Mouse (Mus musculus) limb, embryonic 10.5 days (tissue): Measurements from ENCODE around the gene Plin3. TPM values are rescaled to one million over a fixed set of nuclear protein-coding genes. Genes with fewer than 3 reads are reported as not detected.
"Not testable (repeated sequence)": the region's sequence is repeated elsewhere in the genome, so short reads cannot be mapped to it uniquely, and the experiment has no call there.

Experiments
- DNase-seq: peaks from one replicate; pipeline ENCODE4 v3.0.0-alpha.2; 2017; ENCODE audit warnings: low spot score
- H3K27ac ChIP-seq: fragments of 300-500 bp; sonication (generic); 2 replicates; pipeline ENCODE4 v1.5.1; 2016; ENCODE audit warnings: mild to moderate bottlenecking
- H3K27me3 ChIP-seq: fragments of 300-500 bp; sonication (generic); 2 replicates; pipeline ENCODE4 v1.6.1; 2016; ENCODE audit warnings: low read depth, mild to moderate bottlenecking; ENCODE audit not compliant: poor library complexity, severe bottlenecking
- H3K36me3 ChIP-seq: fragments of 300-500 bp; sonication (generic); 2 replicates; pipeline ENCODE4 v1.6.1; 2016; ENCODE audit warnings: mild to moderate bottlenecking, moderate library complexity
- H3K4me1 ChIP-seq: fragments of 300-500 bp; sonication (generic); 2 replicates; pipeline ENCODE4 v1.6.1; 2016
- H3K4me3 ChIP-seq: fragments of 300-500 bp; sonication (generic); 2 replicates; pipeline ENCODE4 v1.5.1; 2016; ENCODE audit warnings: mild to moderate bottlenecking, moderate library complexity
- H3K9me3 ChIP-seq: fragments of 300-500 bp; sonication (generic); replicated peaks from 2 replicates; pipeline ENCODE4 v1.6.1; 2016; ENCODE audit warnings: mild to moderate bottlenecking
- WGBS: fragments of 180-500 bp; shearing (Covaris S2); methylation state at CpG from one replicate; pipeline ENCODE4 v1.1.7; 2016; 5-methylcytosine and 5-hydroxymethylcytosine counted together
- polyA plus RNA-seq: library from polyadenylated mRNA; unstranded; fragments of >200 nt; fragmentation: Nextera tagmentation; extraction: Ambion mirVana; gene quantifications from 2 replicates; pipeline ENCODE4 v1.2.1, GENCODE M21; 2016

Plin3 gene
- polyA plus RNA-seq, 1 experiment from 2014 or later = 89.7 TPM

DNA sequence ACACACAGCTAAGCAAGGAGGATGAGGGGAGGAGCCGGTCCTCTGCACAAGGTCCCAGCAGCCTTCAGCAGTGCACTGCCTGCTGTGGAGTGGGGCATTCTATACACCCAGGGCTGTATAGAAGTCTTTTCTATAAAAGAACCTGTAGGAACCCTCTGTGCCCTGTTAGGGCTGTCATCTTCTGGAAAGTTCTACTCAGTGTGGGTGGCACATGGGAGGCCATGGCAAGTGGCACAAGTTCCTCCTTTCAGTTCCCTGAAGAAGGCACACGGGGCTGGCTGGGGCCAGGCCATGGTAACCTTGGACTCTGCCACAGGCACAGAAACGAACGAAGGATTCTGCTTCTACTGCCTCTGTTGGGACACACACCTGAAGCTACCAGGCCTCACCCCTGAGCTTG, 27.7 kb downstream of the Plin3 start:
- H3K27me3 ChIP-seq = no peaks in the 10 kb centered on the region
- H3K4me1 ChIP-seq = peaks cover 15% of the 10 kb centered on the region
- H3K36me3 ChIP-seq = peaks cover 46% of the 10 kb centered on the region
- no peak overlapping the region for H3K4me3 ChIP-seq
- no peak overlapping the region for H3K27ac ChIP-seq
- DNase-seq = no peak
- H3K9me3 ChIP-seq = no peaks in the 10 kb centered on the region
- WGBS = 93% methylated on average over 4 of the region's 4 CpGs

DNA sequence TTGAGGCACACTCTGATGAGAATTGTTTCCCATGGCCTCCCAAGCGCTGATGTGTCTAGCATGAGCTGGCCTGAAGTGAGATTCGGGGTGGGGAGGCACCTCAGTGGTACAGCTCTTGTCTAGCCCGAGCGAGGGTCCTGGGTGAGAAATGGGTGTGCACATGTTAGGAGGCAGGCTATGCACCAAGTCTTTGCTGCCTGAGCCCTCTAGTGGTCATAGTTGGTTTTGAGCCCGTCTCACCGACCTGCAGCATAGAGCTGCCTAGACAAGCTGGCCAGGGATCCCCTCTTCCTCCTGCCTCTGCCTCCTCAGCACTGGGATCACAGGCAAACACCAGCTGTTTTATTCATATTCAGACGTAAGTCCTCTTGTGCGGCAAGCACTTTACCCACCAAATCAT, 28.7 kb downstream of the Plin3 start:
- Histone ChIP-seq H3K27ac (no peak overlapping the region), H3K9me3 (no peaks in the 10 kb centered on the region), H3K36me3 (peaks cover 52% of the 10 kb centered on the region), H3K4me3 (no peak overlapping the region), H3K27me3 (no peaks in the 10 kb centered on the region), H3K4me1 (peaks cover 15% of the 10 kb centered on the region)
- DNase-seq = peak; percentile 70
- WGBS = 25% methylated on average over 8 of the region's 8 CpGs

DNA sequence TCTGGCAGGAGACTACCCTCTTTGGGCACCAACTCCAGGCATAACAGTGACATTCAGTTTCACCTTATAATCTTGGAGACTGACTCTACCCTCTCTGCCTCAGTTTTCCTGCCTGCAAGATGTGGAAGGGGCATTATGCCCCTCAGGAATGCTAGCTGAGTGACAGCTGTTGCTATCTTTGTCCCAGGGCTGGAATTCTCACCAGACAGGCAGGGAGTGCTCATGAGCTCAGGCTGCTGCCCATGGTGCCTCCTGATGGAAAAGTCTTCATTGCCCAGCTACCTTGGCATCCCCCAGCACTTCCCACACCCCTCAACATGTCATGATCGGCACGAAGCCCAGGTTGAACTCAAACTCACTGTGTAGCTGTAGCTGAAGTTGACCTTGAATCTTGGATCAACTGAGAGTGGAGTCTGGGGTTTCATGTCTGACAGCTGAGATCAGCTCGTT, 30.0 kb downstream of the Plin3 start:
- Histone ChIP-seq H3K27me3 (no peaks in the 10 kb centered on the region), H3K4me3 (no peak overlapping the region), H3K36me3 (peaks cover 66% of the 10 kb centered on the region), H3K4me1 (peaks cover 29% of the 10 kb centered on the region), H3K9me3 (no peaks in the 10 kb centered on the region), H3K27ac (no peak overlapping the region)
- DNase-seq = no peak
- WGBS = 88% methylated on average over 3 of the region's 3 CpGs

DNA sequence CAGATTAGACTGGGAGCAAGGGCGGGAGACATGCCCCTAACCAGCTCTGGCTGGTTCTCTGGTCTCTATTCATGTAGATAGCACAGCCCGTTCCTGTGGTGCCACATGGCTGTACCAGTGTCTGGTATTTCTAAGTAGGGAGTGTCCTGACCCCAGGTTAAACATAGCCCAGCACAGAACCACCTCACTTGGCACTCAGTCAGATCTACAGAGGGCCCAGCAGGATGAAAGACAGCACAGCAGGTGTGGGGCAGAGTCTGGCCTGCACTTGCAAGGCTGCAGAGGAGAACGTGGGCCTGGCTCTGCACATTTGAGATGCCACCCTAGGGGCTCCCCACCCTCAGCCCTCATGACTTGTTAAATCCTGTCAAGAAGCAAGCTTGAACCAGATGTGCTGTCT, 31.5 kb downstream of the Plin3 start:
- Histone ChIP-seq H3K9me3 (no peaks in the 10 kb centered on the region), H3K27ac (no peak overlapping the region), H3K4me3 (no peak overlapping the region), H3K4me1 (peaks cover 35% of the 10 kb centered on the region), H3K36me3 (peaks cover 67% of the 10 kb centered on the region), H3K27me3 (no peaks in the 10 kb centered on the region)
- 88% methylated on average over 3 of the region's 3 CpGs for WGBS
- DNase-seq = no peak

DNA sequence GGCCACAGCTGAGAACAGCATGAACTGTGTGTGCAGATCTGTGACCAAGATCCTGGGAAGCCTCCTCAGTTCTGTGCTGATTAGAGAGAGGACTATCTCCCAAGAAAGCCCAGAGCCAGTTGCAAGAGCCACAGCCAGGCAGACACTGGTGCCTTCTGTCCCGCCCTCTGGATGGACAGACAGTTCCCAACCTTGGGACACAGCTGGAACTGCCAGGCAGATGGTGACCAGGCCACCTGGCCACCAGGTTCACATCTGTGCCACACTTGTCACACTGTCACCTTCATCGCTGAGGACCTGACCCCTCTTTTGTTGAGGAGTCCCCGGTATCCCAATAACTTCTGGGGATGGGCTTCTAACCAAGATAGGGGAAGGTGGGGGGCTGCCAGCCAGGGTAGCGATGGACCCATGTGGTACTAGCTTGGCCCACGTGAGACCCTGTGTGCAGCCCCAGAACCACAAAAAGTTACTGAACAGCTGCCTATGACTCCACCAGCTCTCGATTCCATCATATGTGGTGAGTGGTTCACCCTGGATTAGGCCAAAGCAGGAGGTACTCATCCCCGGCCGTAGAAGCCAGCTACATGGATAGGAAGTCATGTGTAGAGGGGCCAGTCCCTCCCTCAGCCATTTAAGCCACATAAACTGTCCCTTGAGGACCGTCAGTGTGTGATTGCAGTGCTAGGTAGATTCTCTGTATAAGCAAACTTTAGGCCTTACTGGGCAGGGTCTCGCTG, 33.2 kb downstream of the Plin3 start:
- DNase-seq = no peak
- Histone ChIP-seq H3K9me3 (no peaks in the 10 kb centered on the region), H3K4me1 (peaks cover 35% of the 10 kb centered on the region), H3K27me3 (no peaks in the 10 kb centered on the region), H3K27ac (no peak overlapping the region), H3K36me3 (peaks cover 58% of the 10 kb centered on the region), H3K4me3 (no peak overlapping the region)
- 91% methylated on average over 10 of the region's 10 CpGs for WGBS

DNA sequence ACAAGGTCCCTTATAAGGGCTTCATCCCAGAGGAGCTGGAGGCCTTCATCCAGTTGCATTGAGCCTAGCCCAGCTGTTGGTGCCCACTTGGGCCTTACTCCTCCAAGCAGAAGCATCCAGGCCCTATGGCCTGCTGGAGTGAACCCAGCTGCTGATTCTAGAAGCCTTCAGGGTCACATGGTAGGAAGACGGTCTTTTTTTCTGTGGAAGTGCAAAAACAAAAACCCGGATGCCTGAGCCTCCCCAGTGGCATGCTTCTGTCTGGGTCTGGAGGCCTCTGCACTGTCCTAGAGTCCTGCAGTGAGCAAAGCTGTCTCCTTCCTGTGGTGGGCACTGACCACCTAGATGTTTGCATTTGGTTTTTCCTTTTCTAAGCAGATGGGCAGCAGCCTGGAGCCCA, 33.9 kb downstream of the Plin3 start:
- Histone ChIP-seq H3K4me1 (peaks cover 35% of the 10 kb centered on the region), H3K36me3 (peaks cover 58% of the 10 kb centered on the region)
- DNase-seq, H3K27ac ChIP-seq, H3K27me3 ChIP-seq, H3K9me3 ChIP-seq, H3K4me3 ChIP-seq: not testable (repeated sequence)
- WGBS = 83% methylated on average over 2 of the region's 2 CpGs

DNA sequence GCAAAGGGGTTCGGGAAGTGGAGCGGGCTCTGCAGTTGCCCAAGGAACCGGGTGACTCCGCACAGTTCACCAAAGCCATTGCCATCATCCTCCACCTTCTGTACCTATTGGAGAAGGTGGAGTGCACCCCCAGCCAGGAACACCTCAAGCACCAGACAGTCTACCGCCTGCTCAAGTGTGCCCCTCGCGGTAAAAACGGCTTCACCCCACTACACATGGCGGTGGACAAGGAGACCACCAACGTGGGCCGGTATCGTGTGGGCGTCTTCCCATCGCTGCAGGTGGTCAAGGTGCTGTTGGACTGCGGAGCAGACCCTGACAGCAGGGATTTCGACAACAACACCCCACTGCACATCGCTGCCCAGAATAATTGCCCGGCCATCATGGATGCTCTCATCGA, 34.4 kb downstream of the Plin3 start:
- H3K4me1 ChIP-seq = peaks cover 35% of the 10 kb centered on the region
- WGBS = 94% methylated on average over 19 of the region's 19 CpGs
- H3K27ac ChIP-seq, H3K4me3 ChIP-seq, H3K27me3 ChIP-seq, H3K9me3 ChIP-seq, DNase-seq: not testable (repeated sequence)
- peaks cover 57% of the 10 kb centered on the region for H3K36me3 ChIP-seq

DNA sequence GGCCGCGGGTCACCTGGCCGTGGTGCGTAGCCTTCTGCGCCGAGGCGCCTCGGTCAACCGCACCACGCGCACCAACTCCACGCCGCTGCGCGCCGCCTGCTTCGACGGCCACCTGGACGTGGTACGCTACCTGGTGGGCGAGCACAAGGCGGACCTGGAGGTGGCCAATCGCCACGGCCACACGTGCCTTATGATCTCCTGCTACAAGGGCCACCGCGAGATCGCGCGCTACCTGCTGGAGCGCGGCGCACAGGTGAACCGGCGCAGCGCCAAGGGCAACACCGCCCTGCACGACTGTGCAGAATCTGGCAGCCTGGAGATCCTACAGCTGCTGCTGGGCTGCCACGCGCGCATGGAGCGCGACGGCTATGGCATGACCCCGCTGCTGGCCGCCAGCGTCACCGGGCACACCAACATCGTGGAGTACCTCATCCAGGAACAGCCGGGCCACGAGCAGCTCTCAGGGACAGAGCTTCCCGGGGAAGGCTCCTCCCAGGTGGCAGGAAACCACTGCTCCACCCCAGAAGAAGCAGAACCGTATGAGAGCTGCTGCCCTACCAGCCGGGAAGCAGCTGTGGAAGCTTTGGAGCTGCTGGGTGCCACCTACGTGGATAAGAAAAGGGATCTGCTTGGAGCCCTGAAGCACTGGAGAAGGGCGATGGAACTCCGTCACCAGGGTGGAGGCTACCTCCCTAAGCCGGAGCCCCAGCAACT, 35.3 kb downstream of the Plin3 start:
- Histone ChIP-seq H3K36me3 (peaks cover 48% of the 10 kb centered on the region), H3K27ac (peak overlapping the region; percentile 68), H3K4me3 (peak overlapping the region; percentile 72), H3K9me3 (no peaks in the 10 kb centered on the region), H3K27me3 (no peaks in the 10 kb centered on the region), H3K4me1 (peaks cover 35% of the 10 kb centered on the region)
- DNase-seq = no peak
- WGBS = 11% methylated on average over 57 of the region's 58 CpGs

DNA sequence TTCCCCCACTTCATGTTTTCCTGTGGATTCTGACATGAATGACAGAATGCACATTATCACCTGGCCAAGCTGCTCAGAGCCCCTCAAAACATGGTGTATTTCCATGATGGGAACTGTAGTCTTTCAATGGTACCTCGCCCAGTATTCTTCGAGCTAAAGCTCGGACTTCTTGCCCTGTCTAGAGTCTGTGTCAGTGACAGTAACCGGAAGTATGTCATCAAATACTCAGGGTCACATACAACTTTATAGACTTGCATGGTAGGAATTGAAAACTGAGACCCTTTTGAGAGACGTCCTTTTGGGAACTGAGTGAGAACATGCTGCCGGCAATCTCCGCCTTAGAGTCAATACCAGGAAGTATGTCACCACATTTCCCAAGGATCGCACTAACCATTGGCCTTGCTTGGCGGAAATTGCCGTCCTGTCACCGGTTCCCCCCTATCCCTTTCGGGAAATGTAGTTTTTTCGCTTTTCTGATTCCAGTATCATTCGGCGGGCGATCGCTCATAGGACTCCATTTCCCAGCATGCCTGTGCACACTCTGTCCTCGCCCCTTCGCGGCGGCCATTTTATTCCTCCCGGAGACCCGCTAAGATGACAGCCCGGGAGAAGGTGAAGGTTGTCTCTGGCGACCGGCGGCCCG, 36.3 kb downstream of the Plin3 start, which contains the start of gene Fem1a:
Fem1a (plus strand) TSS at position 572 of the 643 bp plus-strand sequence.
- H3K9me3 ChIP-seq = no peaks in the 10 kb centered on the region
- peaks cover 36% of the 10 kb centered on the region for H3K4me1 ChIP-seq
- WGBS = under 1% methylated on average over 28 of the region's 28 CpGs
- peak; percentile 88 for DNase-seq
- H3K27me3 ChIP-seq = no peaks in the 10 kb centered on the region
- H3K4me3 ChIP-seq = peak within 1 kb of the TSS; percentile 72
- H3K36me3 ChIP-seq = peaks cover 38% of the 10 kb centered on the region
- peak within 1 kb of the TSS; percentile 81 for H3K27ac ChIP-seq

DNA sequence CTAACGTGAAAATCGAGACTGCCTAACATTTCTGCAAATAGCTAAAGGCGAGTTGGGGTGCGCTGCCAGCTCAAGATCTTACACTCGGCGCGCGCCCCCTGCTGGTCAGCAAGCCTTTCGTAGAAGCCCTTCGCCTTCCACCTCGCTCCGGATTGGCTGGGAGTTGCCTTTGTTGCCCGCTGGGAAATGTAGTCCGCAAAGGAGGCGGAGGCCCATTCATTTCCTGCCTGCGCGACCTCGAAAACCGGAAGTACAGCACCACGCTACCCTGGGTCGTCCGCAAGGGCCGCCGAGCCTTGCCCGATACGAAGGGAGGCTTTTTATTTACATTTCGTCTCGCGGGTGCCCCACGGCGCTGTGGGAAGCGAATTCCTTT, 36.8 kb downstream of the Plin3 start:
- peak; percentile 100 for DNase-seq
- Histone ChIP-seq H3K27ac (peak overlapping the region; percentile 81), H3K4me3 (peak overlapping the region; percentile 72), H3K27me3 (no peaks in the 10 kb centered on the region), H3K9me3 (no peaks in the 10 kb centered on the region), H3K36me3 (peaks cover 33% of the 10 kb centered on the region), H3K4me1 (peaks cover 37% of the 10 kb centered on the region)
- under 1% methylated on average over 32 of the region's 32 CpGs for WGBS

DNA sequence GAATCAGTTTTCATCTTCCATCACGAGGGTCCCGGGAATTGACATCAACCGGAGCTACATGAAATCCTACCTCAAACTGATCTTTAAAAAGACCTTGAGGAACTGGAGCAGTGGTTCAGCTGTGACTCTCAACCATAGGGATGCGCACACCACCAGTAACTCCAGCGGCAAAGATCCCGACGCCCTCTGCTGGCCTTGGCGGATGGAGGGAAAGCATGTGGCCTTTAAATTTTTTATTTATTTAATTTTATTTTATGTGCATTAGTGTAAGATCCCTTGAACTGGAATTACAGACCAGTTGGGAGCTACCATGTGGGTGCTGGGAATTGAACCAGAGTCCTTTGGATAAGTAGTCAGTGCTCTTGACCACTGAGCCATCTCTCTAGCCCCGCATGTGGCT, 37.2 kb downstream of the Plin3 start:
- Histone ChIP-seq H3K27ac (0 out of 2 replicates have a peak overlapping the region, but pooled peaks have one; percentile 22), H3K4me3 (peak overlapping the region; percentile 72; the same call in 1 of the 2 replicates), H3K4me1 (peaks cover 41% of the 10 kb centered on the region), H3K27me3 (no peaks in the 10 kb centered on the region), H3K9me3 (no peaks in the 10 kb centered on the region), H3K36me3 (peaks cover 29% of the 10 kb centered on the region)
- WGBS = 19% methylated on average over 9 of the region's 9 CpGs
- peak; percentile 66 for DNase-seq

DNA sequence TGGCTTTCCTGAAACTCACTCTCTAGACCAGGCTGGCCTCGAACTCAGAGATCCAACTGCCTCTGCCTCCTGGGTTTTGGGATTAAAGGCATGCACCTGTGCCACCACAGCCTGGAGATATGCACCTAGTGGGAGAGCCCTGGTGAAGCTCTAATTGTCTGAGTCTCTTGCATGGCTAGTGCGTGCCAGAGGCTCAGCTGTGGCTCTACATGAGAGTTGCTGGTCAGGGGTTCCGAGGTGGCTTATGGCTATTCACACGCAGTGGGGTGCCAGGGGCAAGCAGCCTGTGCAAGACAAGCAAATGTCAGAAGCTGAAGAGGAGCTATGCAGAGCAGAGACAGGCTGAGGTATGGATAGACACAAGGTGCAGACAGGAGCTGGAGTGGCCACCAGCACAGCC, 38.0 kb downstream of the Plin3 start:
- Histone ChIP-seq H3K4me3 (no peak overlapping the region), H3K27ac (0 out of 2 replicates have a peak overlapping the region, but pooled peaks have one; percentile 7), H3K9me3 (no peaks in the 10 kb centered on the region), H3K36me3 (peaks cover 21% of the 10 kb centered on the region), H3K27me3 (no peaks in the 10 kb centered on the region), H3K4me1 (peaks cover 37% of the 10 kb centered on the region)
- DNase-seq = no peak
- WGBS = 82% methylated on average over 4 of the region's 4 CpGs
